Mouse (Mus musculus) spleen, adult 2 months (tissue): ENCODE measurements around the gene Rho.

ENCODE experiments used
- CTCF ChIP-seq: fragments of 200-500 bp; IDR thresholded peaks from 2 replicates; pipeline ENCODE4 v1.5.1; 2011; ENCODE audit warnings: mild to moderate bottlenecking, inconsistent platforms; ENCODE audit not compliant: insufficient read depth, insufficient read length, insufficient replicate concordance; ENCODE audit errors: extremely low read depth
- POLR2A ChIP-seq: fragments of 200-500 bp; IDR thresholded peaks from 2 replicates; pipeline ENCODE4 v1.6.1; 2011; ENCODE audit warnings: low read depth, low read length, inconsistent platforms

GRCm38 (mm10) chr6:115943498-115944427 lies 12.2 kb downstream of the Rho start:
- TF ChIP-seq CTCF, result no peak
- TF ChIP-seq POLR2A, result no peak
